In genomic region chr5:102777852-102778251, GRCm38 (mm10) we compare ENCODE assay signal across 12 mouse cellular contexts.
A peak's percentile ranks its signal among the peaks of the same experiment; 100 is the strongest.
DNase-seq lines count a peak whose midpoint lies in the region; ATAC-seq lines count a peak whose summit lies in the region.
"Had no signal": no experiment of that assay in that cellular context is flagged by ENCODE, and none has a peak within 500 bp of the region (broad histone marks: within the 10 kb centered on the region; RNA-seq: fewer than 3 reads in every experiment).

No protein-coding gene starts in this region.

- peak; percentile 41 to 53 for DNase-seq in heart, adult 18-20 months
- no peak for DNase-seq in midbrain, embryonic 14.5 days
- DNase-seq in midbrain, embryonic 10.5 days (ENCODE audit: low spot score), result no peak
- DNase-seq in fibroblast of lung, adult 2 months (ENCODE audit: low read depth), result peak; percentile 35
- DNase-seq in monocyte, adult 2 months (ENCODE audit: low read depth in 1 of 2, low spot score in 2 of 2), result peak; percentile 19
- DNase-seq in cerebellum, adult 11 months, result no peak
- no peak for DNase-seq in neural tube, embryonic 10.5 days (ENCODE audit: extremely low spot score, low spot score)
- DNase-seq: gastrocnemius, postnatal 10 days; retina, postnatal 1 day had no signal

- no peak for ATAC-seq in heart, embryonic 12.5 days (ENCODE audit: insufficient number of reproducible peaks, low FRiP score)
- ATAC-seq in midbrain, embryonic 14.5 days (ENCODE audit: low FRiP score, low TSS enrichment), result no peak

- H3K4me2 ChIP-seq in heart, embryonic 12.5 days, result no peak overlapping the region
- no peak overlapping the region for H3K4me2 ChIP-seq in midbrain, embryonic 14.5 days (ENCODE audit: low read length)
- H3K4me2 ChIP-seq: lung, embryonic 15.5 days had no signal

- no peak overlapping the region for H3K27ac ChIP-seq in heart, embryonic 12.5 days (ENCODE audit: poor library complexity, severe bottlenecking)
- H3K27ac ChIP-seq in midbrain, embryonic 14.5 days (replicated peaks; ENCODE audit: low read depth, low read length), result peak overlapping the region; percentile 6; the same call in 1 of the 2 replicates
- no peak overlapping the region for H3K27ac ChIP-seq in midbrain, embryonic 10.5 days (replicated peaks)
- H3K27ac ChIP-seq: layer of hippocampus, adult 2 months; lung, embryonic 15.5 days had no signal

- H3K9ac ChIP-seq in heart, embryonic 12.5 days, result no peak overlapping the region
- no peak overlapping the region for H3K9ac ChIP-seq in midbrain, embryonic 14.5 days (replicated peaks; ENCODE audit: low read length)
- H3K9ac ChIP-seq: lung, embryonic 15.5 days had no signal

- no peaks in the 10 kb centered on the region for H3K36me3 ChIP-seq in heart, embryonic 12.5 days
- no peaks in the 10 kb centered on the region for H3K36me3 ChIP-seq in midbrain, embryonic 14.5 days (ENCODE audit: control insufficient read depth, insufficient read depth, low read length)
- H3K36me3 ChIP-seq in midbrain, embryonic 10.5 days, result no peaks in the 10 kb centered on the region
- H3K36me3 ChIP-seq: lung, embryonic 15.5 days had no signal

- H3K4me3 ChIP-seq in heart, embryonic 12.5 days, result no peak overlapping the region
- no peak overlapping the region for H3K4me3 ChIP-seq in midbrain, embryonic 14.5 days (replicated peaks; ENCODE audit: low read depth, low read length)
- no peak overlapping the region for H3K4me3 ChIP-seq in midbrain, embryonic 10.5 days
- H3K4me3 ChIP-seq: layer of hippocampus, adult 2 months; lung, embryonic 15.5 days had no signal

- H3K27me3 ChIP-seq in heart, embryonic 12.5 days (replicated peaks), result no peaks in the 10 kb centered on the region
- H3K27me3 ChIP-seq in midbrain, embryonic 14.5 days (ENCODE audit: control insufficient read depth, insufficient read depth, low read length), result no peaks in the 10 kb centered on the region
- H3K27me3 ChIP-seq in midbrain, embryonic 10.5 days (ENCODE audit: low read depth, poor library complexity, severe bottlenecking), result no peaks in the 10 kb centered on the region
- H3K27me3 ChIP-seq: lung, embryonic 15.5 days had no signal

- H3K4me1 ChIP-seq in heart, embryonic 12.5 days (replicated peaks), result peaks cover 21% of the 10 kb centered on the region
- peaks cover 8% of the 10 kb centered on the region; the same call in 1 of the 2 replicates for H3K4me1 ChIP-seq in midbrain, embryonic 14.5 days (ENCODE audit: control insufficient read depth, insufficient read depth, low read length)
- peaks cover 16% of the 10 kb centered on the region for H3K4me1 ChIP-seq in midbrain, embryonic 10.5 days

- 43% methylated on average over 9 of the region's 9 CpGs for WGBS in heart, embryonic 12.5 days
- 89% methylated on average over 9 of the region's 9 CpGs for WGBS in midbrain, embryonic 14.5 days
- 87% methylated on average over 9 of the region's 9 CpGs for WGBS in midbrain, embryonic 10.5 days

- no peaks in the 10 kb centered on the region for H3K9me3 ChIP-seq in heart, embryonic 12.5 days (replicated peaks)
- H3K9me3 ChIP-seq in midbrain, embryonic 14.5 days (ENCODE audit: control insufficient read depth, low read length), result no peaks in the 10 kb centered on the region
- no peaks in the 10 kb centered on the region for H3K9me3 ChIP-seq in midbrain, embryonic 10.5 days (replicated peaks)
- H3K9me3 ChIP-seq: lung, embryonic 15.5 days had no signal

Comparison
In these comparisons a context has a peak if more than half of its experiments do, and no peak if none do; other contexts are left out.
1. DNase-seq: peak in heart, adult 18-20 months (2 of 2), fibroblast of lung, adult 2 months (single experiment) and monocyte, adult 2 months (2 of 2); none in midbrain, embryonic 14.5 days (single experiment), midbrain, embryonic 10.5 days (single experiment), cerebellum, adult 11 months (single experiment) and neural tube, embryonic 10.5 days (single experiment).